Mouse (Mus musculus) MN1 (cell line): Measurements from ENCODE around the gene Stam.
"Not testable (repeated sequence)": the region's sequence is repeated elsewhere in the genome, so short reads cannot be mapped to it uniquely, and the experiment has no call there.

Source experiments
- DNase-seq: peaks from one replicate; pipeline ENCODE4 v3.0.0-alpha.2; 2016; ENCODE audit warnings: low spot score

The Stam gene

DNA sequence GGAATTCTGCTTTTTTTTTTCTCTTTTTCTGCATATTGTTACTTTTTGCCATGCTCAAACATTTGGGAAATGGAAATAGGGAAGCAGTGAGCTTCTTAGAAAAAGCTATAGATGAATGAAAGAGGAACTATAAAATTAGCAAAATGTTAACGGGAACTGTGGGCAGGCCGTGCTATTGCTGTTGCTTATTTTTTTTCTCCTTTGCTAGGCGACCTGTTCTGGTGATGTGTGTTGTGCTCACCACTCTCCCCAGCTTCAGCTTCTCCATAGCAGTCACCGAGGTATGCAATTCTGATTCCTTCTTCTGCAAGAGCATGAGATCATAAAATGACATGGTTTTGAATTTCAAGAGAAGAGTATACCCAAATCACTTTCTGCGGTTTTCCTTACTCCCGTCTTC, 118.1 kb downstream of the Stam start:
- no peak for DNase-seq

DNA sequence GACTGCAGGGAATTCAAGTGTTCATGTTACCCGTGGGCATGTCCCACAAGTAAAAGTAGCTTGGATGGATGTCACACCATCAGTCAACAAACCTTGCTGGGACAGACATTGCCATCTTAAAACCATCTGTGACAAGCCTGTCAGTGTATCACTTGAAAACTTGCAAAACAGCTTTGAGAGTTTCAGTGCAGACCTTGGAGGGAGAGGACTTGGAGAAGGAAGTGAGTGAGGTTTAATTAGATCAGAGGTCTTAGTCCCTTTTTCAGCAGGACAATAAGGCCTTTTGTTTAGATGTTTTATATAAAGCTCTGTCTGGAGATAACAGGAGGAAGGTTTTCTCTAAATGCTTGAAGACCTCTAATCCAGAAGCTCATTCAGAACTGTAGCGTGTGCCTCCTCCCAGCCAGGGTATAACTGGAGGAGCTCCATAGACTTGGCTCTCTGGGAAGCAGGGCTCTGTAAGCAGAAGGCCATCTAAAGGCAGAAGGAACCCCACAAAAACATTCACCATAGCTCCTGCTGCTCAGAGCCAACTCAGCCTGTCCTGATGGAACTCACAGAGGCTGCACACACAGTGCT, 124.5 kb downstream of the Stam start:
- DNase-seq, result not testable (repeated sequence)
